Mouse (Mus musculus): Measurements from ENCODE around the gene Tll2. TPM values are rescaled to one million over a fixed set of nuclear protein-coding genes. Genes with fewer than 3 reads are reported as not detected.

Tll2 gene
- total RNA-seq (2021), result under 1 TPM in 1 of 2 experiments, not detected in 1; 0.24 TPM
- long read RNA-seq, experiment 1, result 0 reads
- long read RNA-seq, experiment 2, result 0 reads

GRCm38 (mm10) chr19:41206811-41207344 is at the start of gene Tll2:
Tll2 (minus strand) TSS chr19:41206835.
- DNase-seq, result peak; percentile 51

- DNase-seq, result no peak
Measured at GRCm38 (mm10) chr19:41254584-41254983, 47.9 kb upstream of the Tll2 start.

DNA sequence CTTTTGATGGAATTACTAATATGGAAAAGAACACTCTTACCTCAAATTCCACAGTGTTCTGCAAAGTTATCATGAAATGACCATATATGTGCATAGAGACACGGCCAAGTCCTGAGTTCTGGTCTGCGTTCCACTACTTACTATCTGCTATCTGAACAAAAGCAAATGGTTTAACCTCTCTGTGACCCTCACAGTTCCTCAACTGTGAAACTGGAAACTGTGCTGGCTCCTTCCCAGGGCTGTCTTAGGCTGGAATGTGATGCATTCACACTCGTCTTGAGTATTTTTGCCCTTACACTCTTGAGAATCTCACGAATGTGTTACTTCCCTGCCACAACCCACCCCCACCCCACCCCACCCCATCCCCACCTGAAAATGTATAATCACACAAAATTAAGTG is 42.3 kb upstream of the Tll2 start:
- DNase-seq, result no peak

DNA sequence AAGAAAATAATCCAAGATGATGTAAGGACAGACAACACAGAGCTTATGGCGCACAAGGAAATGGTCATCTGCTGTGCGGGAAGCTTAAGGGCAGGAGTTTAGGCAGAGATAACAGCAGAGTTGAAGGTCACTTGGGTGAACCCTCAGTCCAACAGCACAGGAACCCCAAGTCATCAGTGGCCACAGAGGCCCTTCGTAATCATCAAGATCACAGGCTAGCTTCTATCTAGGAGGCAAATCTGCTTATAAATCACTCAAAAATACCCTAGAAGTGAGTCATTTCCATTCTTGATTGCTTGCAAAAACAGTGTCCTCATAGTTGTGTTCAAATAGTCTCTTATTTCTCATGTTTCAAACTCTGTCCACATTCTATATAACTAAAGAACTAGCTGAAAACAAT is 41.6 kb upstream of the Tll2 start:
- no peak for DNase-seq

DNA sequence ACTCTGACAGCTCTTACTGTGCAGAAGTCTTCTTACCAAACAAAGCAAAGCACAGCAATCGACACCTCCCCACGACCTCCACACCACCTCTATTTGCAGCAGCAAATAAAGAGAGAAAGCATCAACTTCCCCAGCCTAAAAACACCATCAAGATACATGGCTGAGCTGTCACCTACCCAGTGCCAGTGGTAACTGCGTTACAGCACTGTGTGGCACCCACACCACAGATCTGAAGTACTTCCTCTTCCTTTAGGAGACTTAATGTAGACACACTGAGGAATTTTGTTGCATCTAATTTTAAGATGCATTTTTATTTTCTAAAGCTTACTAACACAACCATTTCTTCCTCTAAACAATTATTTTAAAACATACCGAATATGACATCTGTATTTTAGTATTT is 39.6 kb upstream of the Tll2 start:
- DNase-seq, result no peak

GRCm38 (mm10) chr19:41244581-41244980 is 37.9 kb upstream of the Tll2 start:
- no peak for DNase-seq

DNA sequence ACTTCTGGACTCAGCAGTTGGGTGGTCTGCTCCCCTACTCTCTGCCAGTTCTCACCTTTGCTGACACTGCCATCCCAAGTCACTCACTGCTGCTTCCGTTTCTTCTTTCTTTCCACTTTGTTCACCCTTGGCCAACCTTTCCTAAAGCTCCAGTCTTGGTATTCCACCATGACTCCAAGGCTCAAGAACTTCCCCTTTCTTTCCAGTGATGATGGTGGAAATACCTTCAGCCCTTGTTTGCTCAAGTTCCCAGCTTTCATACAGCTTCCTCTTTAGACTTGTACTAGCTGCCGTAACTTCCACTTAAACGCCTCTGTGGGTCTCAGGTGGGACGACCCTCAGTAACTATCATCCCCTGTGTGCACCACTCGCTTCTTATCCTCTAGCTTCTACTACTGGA is 35.4 kb upstream of the Tll2 start:
- no peak for DNase-seq

DNA sequence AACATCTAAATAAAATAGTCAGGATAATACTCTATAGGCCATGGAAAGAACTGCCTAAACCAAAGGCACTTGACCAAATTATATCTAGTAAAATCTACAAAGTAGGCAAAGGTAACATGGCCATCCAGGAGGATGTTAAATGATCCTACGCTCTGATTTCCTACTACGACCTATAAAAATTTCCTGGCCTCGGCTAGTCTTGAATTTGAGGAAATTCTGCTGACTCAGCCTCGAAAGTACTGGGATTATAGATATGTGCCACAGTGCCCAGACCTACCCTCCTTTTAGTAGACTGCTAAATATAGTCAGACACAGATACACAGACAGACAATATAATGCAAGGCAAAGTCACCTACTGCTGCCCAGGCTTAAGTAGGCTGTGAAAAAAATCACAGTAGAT is 27.1 kb upstream of the Tll2 start:
- no peak for DNase-seq

GRCm38 (mm10) chr19:41208326-41208725 is 1.7 kb upstream of the Tll2 start:
- DNase-seq, result no peak

DNA sequence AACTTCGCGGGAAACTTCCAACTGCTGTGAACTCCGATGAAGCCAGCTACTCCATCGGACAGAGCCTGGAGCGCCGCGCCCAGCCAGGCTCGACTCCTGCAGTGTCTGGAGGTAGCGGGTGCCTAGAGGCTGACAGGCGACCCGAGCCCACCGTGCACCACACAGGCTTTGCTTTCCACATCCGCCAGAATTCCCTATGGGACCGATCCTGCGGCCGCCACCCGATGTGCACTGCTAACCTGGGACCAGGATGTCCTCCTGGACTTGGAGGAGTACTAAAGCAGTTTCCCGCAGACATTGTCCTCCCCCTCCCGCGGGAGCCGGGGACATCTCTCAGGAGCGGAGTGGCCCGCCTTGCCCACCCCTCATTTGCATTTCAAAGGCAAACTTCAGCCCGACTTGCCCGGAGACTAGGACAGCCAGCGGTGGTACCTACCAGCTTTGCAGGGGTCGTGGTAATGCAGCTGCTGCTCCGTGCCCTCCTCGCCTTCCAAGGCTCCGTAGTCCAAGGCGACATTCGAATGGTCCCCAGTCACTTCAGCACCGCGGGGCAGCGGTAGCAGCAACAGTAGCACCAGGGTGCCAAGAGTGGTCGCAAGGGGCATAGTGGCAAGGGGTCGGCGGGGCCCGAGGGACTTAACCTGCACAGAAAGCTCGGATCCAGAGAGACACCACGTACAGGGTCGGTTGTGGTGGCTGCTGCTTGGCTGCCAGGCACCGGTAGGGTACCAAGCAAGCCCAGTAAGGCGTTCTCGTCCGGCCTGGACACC is 409 bp downstream of the Tll2 start:
- no peak for DNase-seq

GRCm38 (mm10) chr19:41204159-41205081 is 2.2 kb downstream of the Tll2 start:
- DNase-seq, result no peak

DNA sequence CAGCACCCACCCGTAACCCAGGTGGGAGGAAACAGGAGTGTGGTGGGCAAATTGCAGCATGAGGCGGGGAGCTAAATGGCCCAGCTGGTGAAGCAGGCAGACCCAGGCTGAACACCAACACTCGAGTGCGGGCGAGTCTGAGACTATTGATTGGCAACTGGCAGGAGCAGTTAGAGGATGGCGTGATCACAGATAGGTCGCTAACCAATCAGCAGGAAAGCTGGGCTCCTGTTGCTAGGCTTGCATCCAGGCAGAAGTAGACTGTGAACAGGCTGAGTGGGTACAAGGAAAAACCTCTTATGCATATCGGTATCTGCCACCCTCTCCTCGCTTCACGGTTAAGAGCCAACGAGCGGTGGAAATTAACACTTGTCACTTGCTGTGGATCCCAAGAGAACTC is 9.0 kb downstream of the Tll2 start:
- DNase-seq, result no peak

- DNase-seq, result peak; percentile 1
Measured at GRCm38 (mm10) chr19:41193379-41193778, 13.3 kb downstream of the Tll2 start.

GRCm38 (mm10) chr19:41192953-41193352 is 13.7 kb downstream of the Tll2 start:
- DNase-seq, result peak; percentile 4

DNA sequence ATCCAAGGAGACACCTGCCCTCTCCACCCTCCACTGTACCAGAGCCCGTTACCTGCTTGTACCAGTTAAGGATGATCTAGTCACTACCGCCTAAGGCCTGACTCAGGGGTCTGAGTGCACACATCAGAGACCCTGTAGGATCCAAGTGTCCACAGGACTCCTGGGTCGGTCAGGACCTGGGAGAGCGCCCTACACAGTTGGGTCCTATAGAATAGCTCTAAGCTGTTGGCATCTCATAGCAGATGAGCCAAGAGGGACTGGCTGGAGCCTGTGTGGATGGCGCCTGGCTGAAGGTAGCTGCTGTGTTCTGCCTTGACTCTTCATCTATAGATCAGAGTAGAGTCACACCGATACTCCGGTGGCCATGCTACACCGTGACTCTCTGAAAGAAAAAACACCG is 14.9 kb downstream of the Tll2 start:
- peak; percentile 3 for DNase-seq

GRCm38 (mm10) chr19:41190876-41191434 is 15.7 kb downstream of the Tll2 start:
- peak; percentile 2 for DNase-seq

DNA sequence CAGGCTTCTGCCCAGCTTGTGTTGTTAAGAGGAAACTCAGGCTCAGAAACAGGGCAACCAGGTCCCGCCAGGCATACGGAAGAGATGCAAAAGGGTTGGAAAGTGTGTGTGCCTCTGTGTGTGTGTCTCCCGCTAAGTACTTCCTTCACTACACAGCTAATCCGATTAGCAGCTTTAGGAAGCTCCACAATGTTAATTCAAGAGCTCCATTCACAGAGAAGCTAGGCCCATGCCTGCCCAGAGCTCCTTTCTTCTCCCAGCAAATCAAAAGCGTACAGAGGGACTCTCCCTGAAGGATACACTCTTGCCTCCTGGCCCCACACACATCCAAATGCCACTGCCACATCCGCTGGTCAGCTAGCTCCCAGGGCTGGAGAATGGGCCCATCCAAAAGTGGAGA is 29.3 kb downstream of the Tll2 start:
- no peak for DNase-seq

DNA sequence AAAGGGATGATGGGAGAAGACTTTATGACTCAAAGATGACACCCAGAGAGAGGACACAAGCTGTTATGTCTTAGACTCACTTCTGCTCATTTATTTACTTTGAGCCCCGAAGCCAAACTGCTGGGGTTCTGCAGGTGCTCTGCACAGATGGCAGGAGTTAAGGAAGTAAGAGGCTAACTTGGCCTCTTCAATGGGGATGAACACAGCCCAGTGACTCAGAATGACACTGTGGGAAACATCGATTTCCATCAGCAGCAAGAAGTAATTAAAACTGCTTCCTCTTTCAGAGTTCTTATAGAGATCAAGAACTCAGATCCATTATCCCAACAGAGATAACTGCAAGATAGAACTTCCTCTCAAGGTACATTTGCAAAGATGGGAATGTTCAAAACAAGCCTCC is 29.8 kb downstream of the Tll2 start:
- DNase-seq, result no peak

GRCm38 (mm10) chr19:41165914-41166235 is 40.8 kb downstream of the Tll2 start:
- DNase-seq, result no peak

GRCm38 (mm10) chr19:41165144-41165913 is 41.3 kb downstream of the Tll2 start:
- no peak for DNase-seq

GRCm38 (mm10) chr19:41164447-41165095 is 42.1 kb downstream of the Tll2 start:
- DNase-seq, result no peak

Measured in gastrocnemius, postnatal 25 days (tissue).